Mouse (Mus musculus): ENCODE results near the gene Eml4. TPM values are rescaled to one million over a fixed set of nuclear protein-coding genes. Genes with fewer than 3 reads are reported as not detected.
A peak's percentile ranks its signal among the peaks of the same experiment; 100 is the strongest.

Gene Eml4
- total and polyA plus RNA-seq, 3 experiments = 38.2 to 75.6 (median 60.1) TPM

GRCm38 (mm10) chr17:83514213-83514701 lies 163.5 kb downstream of the Eml4 start:
- TF ChIP-seq BHLHE40 (IDR thresholded peaks at IDR 0.05; ENCODE audit: low read depth, low read length) (no peak), UBTF (IDR thresholded peaks at IDR 0.05; ENCODE audit: low read depth, low read length) (no peak), MXI1 (IDR thresholded peaks at IDR 0.05; ENCODE audit: low read depth, low read length) (peak; percentile 73; the same call in 1 of the 2 replicates), TBP (conservative IDR thresholded peaks at IDR 0.05; ENCODE audit: low read depth, low read length) (0 out of 2 replicates have a peak, but pooled peaks have one; percentile 67), ETS1 (conservative IDR thresholded peaks at IDR 0.05; ENCODE audit: low read depth, low read length) (no peak), JUN (IDR thresholded peaks at IDR 0.05; ENCODE audit: insufficient read depth, low read depth, low read length) (no peak), CHD1 (IDR thresholded peaks at IDR 0.05; ENCODE audit: low read depth, low read length) (no peak), NRF1 (IDR thresholded peaks at IDR 0.05; ENCODE audit: low read depth, low read length) (peak; percentile 91), MAZ (IDR thresholded peaks at IDR 0.05; ENCODE audit: low read depth, low read length) (0 out of 2 replicates have a peak, but pooled peaks have one; percentile 12), MAX (IDR thresholded peaks at IDR 0.05; ENCODE audit: low read length) (peak; percentile 100), NELFE (IDR thresholded peaks at IDR 0.05; ENCODE audit: low read depth, low read length) (peak; percentile 83), KAT2A (IDR thresholded peaks at IDR 0.05; ENCODE audit: insufficient replicate concordance, low read length) (peak; percentile 63; the same call in 1 of the 2 replicates), CTCF (conservative IDR thresholded peaks at IDR 0.05 in 1 of 2, IDR thresholded peaks at IDR 0.05 in 1 of 2; ENCODE audit: low read depth in 2 of 2, low read length in 2 of 2) (peak in 1 of 2 experiments; percentile 14; a peak in 1 of 4 replicates), POLR2A (IDR thresholded peaks at IDR 0.05; ENCODE audit: low read depth, low read length) (peak; percentile 84), SIN3A (IDR thresholded peaks at IDR 0.05; ENCODE audit: low read length) (peak; percentile 74; the same call in 1 of the 2 replicates), ELF1 (IDR thresholded peaks at IDR 0.05; ENCODE audit: low read depth, low read length) (peak; percentile 43; the same call in 1 of the 2 replicates), TCF12 (IDR thresholded peaks at IDR 0.05; ENCODE audit: low read depth, low read length) (peak; percentile 34; the same call in 1 of the 2 replicates), SMC3 (IDR thresholded peaks at IDR 0.05; ENCODE audit: low read depth, low read length) (no peak), HCFC1 (IDR thresholded peaks at IDR 0.05; ENCODE audit: low read depth, low read length) (peak; percentile 89), CHD2 (IDR thresholded peaks at IDR 0.05; ENCODE audit: low read length) (no peak)
- Histone ChIP-seq H3K27me3 (replicated peaks) (no peaks in the 10 kb centered on the region), H3K27ac (ENCODE audit: insufficient read depth, low read depth) (no peak overlapping the region), H3K4me2 (ENCODE audit: insufficient read depth, low read depth, poor library complexity, severe bottlenecking) (peak overlapping the region; percentile 98), H3K79me2 (replicated peaks; ENCODE audit: control insufficient read depth, extremely low read depth, insufficient read depth, poor library complexity, severe bottlenecking) (peaks cover 46% of the 10 kb centered on the region), H3K9me3 (replicated peaks; ENCODE audit: low read length) (no peaks in the 10 kb centered on the region), H3K36me3 (replicated peaks in 1 of 2; ENCODE audit: control insufficient read depth in 1 of 2, insufficient read depth in 1 of 2, low read length in 1 of 2) (peaks cover 0 to 13% of the 10 kb centered on the region in 2 experiments), H3K9ac (ENCODE audit: insufficient read depth, low read depth) (peak overlapping the region; percentile 79), H3K4me1 (ENCODE audit: control insufficient read depth in 1 of 2, insufficient read depth in 2 of 2) (peaks cover 10 to 31% of the 10 kb centered on the region in 2 experiments), H3K4me3 (replicated peaks in 1 of 3; ENCODE audit: low read depth in 2 of 3, low read length in 2 of 3, poor library complexity in 1 of 3) (peak overlapping the region; percentile 84 to 99 (median 99))
- DNase-seq (ENCODE audit: extremely low read depth) = peak; percentile 89
- dilution Hi-C loops (cut with MboI; ENCODE audit: extremely low pct_ligation_motif_present, extremely low pct_unique_long_range_greater_than_20kb, low sequenced_read_pairs) = no loop called here
- in situ Hi-C loops (cut with MboI; ENCODE audit: low pct_ligation_motif_present, low pct_unique_long_range_greater_than_20kb, low sequenced_read_pairs) = no loop called here
